Mouse (Mus musculus): ENCODE results near the gene Msl1. TPM values are rescaled to one million over a fixed set of nuclear protein-coding genes. Genes with fewer than 3 reads are reported as not detected.
A peak's percentile ranks its signal among the peaks of the same experiment; 100 is the strongest.

Gene Msl1
- polyA plus RNA-seq, 1 experiment from 2014 or later, result 29.2 TPM

DNA sequence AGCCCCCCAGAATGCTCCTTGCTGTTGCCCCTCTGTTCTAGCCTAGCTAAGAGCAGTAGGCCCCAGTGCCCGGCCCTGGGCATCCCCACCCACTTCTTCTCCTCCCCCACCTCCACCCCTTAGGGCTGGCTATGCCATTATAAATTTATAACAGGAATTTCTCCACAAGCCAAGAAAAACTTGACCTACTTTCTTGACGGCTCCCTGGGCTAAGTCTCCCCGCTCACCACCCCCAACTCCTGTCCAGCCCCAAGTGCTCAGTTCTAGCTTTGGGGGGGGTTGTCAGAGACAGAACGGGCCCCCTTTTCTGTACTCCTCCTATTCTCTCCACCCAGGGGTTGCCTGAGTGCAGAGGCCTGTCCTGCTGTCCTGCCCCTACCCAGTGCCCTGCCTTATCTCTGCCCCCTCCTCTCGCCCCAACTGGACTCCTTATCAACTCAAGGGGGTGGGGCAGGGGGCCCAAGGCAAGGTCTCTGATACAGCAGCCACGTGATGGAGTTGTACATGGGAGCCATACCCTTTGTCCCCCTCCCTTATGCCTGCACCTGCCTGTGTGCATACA, 44.0 kb upstream of the Msl1 start:
- Histone ChIP-seq H3K27ac (ENCODE audit: low read length) (peak overlapping the region; percentile 97), H3K27me3 (ENCODE audit: control insufficient read depth, insufficient read depth, low read depth, low read length) (no peaks in the 10 kb centered on the region), H3K9ac (ENCODE audit: low read depth, low read length) (peak overlapping the region; percentile 63), H3K9me3 (replicated peaks; ENCODE audit: control insufficient read depth, low read length, poor library complexity, severe bottlenecking) (no peaks in the 10 kb centered on the region), H3K4me1 (ENCODE audit: control insufficient read depth, insufficient read depth, low read length) (peaks cover 84% of the 10 kb centered on the region), H3K4me2 (ENCODE audit: low read length) (peak overlapping the region; percentile 93), H3K36me3 (ENCODE audit: control insufficient read depth, insufficient read depth, low read length) (peaks cover 16% of the 10 kb centered on the region), H3K4me3 (ENCODE audit: low read depth, low read length) (no peak overlapping the region)
- 17% methylated on average over 6 of the region's 6 CpGs for WGBS
- ATAC-seq, result no peak

DNA sequence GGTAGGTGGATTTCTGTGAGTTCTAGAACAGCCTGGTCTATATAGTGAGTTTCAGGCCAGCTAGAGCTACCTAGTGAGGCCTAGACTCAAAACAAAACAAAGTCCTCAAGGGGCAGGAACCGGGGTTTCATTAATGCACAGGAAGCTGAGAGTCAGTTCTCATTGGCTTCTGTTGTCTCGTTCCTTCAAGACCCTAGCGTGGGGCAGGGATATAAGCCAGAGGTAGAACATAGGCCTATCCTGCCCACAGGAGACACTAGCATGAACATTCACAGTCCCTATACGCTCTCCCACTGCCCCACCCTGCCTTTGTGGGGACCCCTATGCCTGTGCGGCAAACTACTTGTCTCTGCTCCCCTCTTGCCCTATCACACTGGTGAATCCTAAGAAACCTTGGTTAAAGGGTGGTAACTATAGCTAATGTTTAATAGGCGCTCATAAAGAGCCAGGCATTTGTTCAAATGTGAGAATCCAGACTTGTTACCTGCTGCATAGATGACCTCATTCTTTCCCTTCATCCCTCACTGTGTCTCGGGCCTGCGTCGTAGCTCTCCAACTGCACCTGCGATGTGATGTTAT, 42.7 kb upstream of the Msl1 start:
- peak overlapping the region; percentile 97; the same call in 1 of the 2 replicates for H3K27ac ChIP-seq (ENCODE audit: low read length)
- H3K4me2 ChIP-seq (ENCODE audit: low read length), result no peak overlapping the region
- 88% methylated on average over 10 of the region's 10 CpGs for WGBS
- H3K36me3 ChIP-seq (ENCODE audit: control insufficient read depth, insufficient read depth, low read length), result peaks cover 27% of the 10 kb centered on the region
- no peaks in the 10 kb centered on the region for H3K9me3 ChIP-seq (replicated peaks; ENCODE audit: control insufficient read depth, low read length, poor library complexity, severe bottlenecking)
- no peak overlapping the region for H3K4me3 ChIP-seq (ENCODE audit: low read depth, low read length)
- no peak for ATAC-seq
- peaks cover 72% of the 10 kb centered on the region for H3K4me1 ChIP-seq (ENCODE audit: control insufficient read depth, insufficient read depth, low read length)
- 0 out of 2 replicates have a peak overlapping the region, but pooled peaks have one; percentile 11 for H3K9ac ChIP-seq (ENCODE audit: low read depth, low read length)
- no peaks in the 10 kb centered on the region for H3K27me3 ChIP-seq (ENCODE audit: control insufficient read depth, insufficient read depth, low read depth, low read length)

DNA sequence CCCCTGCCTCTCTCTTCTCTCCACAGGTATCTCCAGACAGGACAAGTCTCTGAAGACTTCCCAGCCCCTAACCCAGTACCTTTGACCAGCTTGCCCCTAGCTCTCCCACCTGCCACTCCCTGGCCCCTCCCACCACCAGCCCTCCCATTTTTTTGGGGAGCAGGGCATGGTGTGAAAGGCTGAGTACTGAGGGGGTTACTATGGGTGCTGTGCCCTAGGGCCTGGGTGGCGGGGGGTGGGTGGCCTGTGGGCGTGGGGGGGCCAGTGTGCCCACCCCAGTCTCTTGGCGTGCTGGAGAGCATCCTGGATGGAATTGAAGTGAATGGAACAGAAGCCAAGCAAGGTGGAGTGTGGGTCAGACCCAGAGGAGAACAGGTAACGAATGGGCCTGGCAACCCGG, 42.1 kb upstream of the Msl1 start:
- Histone ChIP-seq H3K4me2 (ENCODE audit: low read length) (no peak overlapping the region), H3K27me3 (ENCODE audit: control insufficient read depth, insufficient read depth, low read depth, low read length) (no peaks in the 10 kb centered on the region), H3K4me1 (ENCODE audit: control insufficient read depth, insufficient read depth, low read length) (peaks cover 66% of the 10 kb centered on the region), H3K9me3 (replicated peaks; ENCODE audit: control insufficient read depth, low read length, poor library complexity, severe bottlenecking) (no peaks in the 10 kb centered on the region), H3K4me3 (ENCODE audit: low read depth, low read length) (no peak overlapping the region), H3K27ac (ENCODE audit: low read length) (no peak overlapping the region; the same call in 1 of the 2 replicates), H3K36me3 (ENCODE audit: control insufficient read depth, insufficient read depth, low read length) (peaks cover 29% of the 10 kb centered on the region), H3K9ac (ENCODE audit: low read depth, low read length) (0 out of 2 replicates have a peak overlapping the region, but pooled peaks have one; percentile 16)
- WGBS, result 90% methylated on average over 5 of the region's 5 CpGs
- ATAC-seq, result no peak

DNA sequence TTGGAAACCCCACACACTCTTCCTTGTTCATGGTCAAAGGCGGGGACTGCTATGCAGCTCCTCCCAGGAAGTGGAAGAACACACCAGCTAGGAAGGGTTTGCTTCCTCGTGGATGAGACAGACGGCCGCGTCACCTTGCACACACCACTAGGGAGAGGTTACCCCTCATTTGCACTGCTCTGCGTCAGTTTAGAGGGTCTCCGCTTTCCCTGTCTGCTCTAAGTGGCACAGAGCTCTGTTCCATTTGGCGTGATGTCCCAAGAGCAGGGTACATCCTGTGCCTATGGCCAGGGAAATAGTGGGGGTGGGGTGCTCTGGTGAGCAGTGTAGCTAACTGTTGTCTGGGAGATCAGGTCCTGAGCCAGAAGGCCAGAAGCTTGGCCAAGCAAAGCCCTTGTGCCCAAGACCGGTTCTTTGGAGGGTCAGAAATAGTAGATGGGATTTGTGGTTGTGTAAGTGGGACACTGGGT, 41.1 kb upstream of the Msl1 start:
- Histone ChIP-seq H3K9ac (ENCODE audit: low read depth, low read length) (no peak overlapping the region), H3K27me3 (ENCODE audit: control insufficient read depth, insufficient read depth, low read depth, low read length) (no peaks in the 10 kb centered on the region), H3K36me3 (ENCODE audit: control insufficient read depth, insufficient read depth, low read length) (peaks cover 29% of the 10 kb centered on the region), H3K27ac (ENCODE audit: low read length) (peak overlapping the region; percentile 55), H3K4me1 (ENCODE audit: control insufficient read depth, insufficient read depth, low read length) (peaks cover 57% of the 10 kb centered on the region), H3K4me2 (ENCODE audit: low read length) (no peak overlapping the region), H3K4me3 (ENCODE audit: low read depth, low read length) (no peak overlapping the region), H3K9me3 (replicated peaks; ENCODE audit: control insufficient read depth, low read length, poor library complexity, severe bottlenecking) (no peaks in the 10 kb centered on the region)
- ATAC-seq, result no peak
- 74% methylated on average over 9 of the region's 9 CpGs for WGBS

DNA sequence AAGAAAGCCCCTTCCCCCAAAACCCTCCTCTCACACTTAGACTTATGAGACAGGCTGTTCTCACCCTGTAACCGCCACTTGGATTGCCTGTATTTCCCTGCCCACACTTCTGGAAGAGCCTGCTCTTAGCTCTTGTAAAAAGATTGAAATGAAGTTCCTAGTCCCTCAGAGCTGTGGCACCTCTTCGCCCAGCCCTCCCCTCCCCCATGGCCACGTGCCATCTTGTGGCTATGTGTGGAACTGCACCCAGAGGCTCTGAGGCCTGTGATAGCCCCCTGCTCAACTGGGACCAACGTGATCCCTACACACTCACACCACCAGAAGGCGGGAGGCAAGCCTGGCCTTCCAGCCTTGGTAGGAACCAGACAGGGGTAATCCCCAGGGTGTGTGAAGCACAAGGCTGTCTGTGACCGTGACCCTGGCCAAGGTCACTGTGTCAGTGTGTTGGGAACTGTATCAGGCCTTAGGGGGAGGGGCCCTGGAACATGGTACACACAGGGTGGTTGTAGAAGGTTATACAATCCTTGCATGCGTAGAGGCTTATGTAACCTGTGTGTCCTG, 40.6 kb upstream of the Msl1 start:
- no peaks in the 10 kb centered on the region for H3K9me3 ChIP-seq (replicated peaks; ENCODE audit: control insufficient read depth, low read length, poor library complexity, severe bottlenecking)
- H3K4me3 ChIP-seq (ENCODE audit: low read depth, low read length), result no peak overlapping the region
- H3K27me3 ChIP-seq (ENCODE audit: control insufficient read depth, insufficient read depth, low read depth, low read length), result no peaks in the 10 kb centered on the region
- H3K9ac ChIP-seq (ENCODE audit: low read depth, low read length), result no peak overlapping the region
- H3K36me3 ChIP-seq (ENCODE audit: control insufficient read depth, insufficient read depth, low read length), result peaks cover 29% of the 10 kb centered on the region
- peak overlapping the region; percentile 55 for H3K27ac ChIP-seq (ENCODE audit: low read length)
- ATAC-seq, result no peak
- WGBS, result 21% methylated on average over 7 of the region's 7 CpGs
- H3K4me2 ChIP-seq (ENCODE audit: low read length), result no peak overlapping the region
- H3K4me1 ChIP-seq (ENCODE audit: control insufficient read depth, insufficient read depth, low read length), result peaks cover 52% of the 10 kb centered on the region

DNA sequence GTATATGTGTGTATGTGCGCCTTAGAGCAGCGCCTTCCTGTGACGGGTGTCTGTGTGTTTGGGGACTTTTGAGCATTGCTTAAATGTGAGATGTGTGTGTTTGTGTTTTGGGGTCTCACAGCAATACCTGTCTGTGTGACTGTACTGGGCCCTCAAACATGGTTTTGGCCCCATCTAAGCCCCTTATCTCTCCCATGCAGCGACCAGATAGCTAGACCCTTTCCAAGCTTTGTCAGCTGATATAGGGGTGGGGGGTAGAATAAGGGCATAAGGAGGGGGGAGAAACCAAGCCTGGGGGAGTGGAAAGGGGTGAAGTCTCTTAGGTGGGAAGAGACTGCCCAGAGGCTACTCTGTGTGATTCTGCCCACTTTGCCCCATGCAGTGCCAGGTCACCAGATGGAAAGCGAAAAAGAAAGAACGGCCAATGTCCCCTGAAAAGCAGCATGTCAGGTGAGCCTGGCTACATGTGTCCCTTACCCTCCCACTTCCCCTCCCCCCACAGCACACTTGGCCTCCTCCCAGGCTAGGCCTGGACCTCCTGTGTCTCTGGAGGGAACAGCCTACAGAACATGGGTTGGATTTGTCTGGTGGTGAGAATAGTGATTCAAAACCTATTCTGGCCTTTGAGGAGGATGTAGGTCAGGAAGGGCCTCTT, 39.5 kb upstream of the Msl1 start:
- peaks cover 40% of the 10 kb centered on the region for H3K4me1 ChIP-seq (ENCODE audit: control insufficient read depth, insufficient read depth, low read length)
- no peak overlapping the region for H3K4me3 ChIP-seq (ENCODE audit: low read depth, low read length)
- no peaks in the 10 kb centered on the region for H3K9me3 ChIP-seq (replicated peaks; ENCODE audit: control insufficient read depth, low read length, poor library complexity, severe bottlenecking)
- H3K27ac ChIP-seq (ENCODE audit: low read length), result no peak overlapping the region
- H3K4me2 ChIP-seq (ENCODE audit: low read length), result no peak overlapping the region
- H3K9ac ChIP-seq (ENCODE audit: low read depth, low read length), result no peak overlapping the region
- H3K36me3 ChIP-seq (ENCODE audit: control insufficient read depth, insufficient read depth, low read length), result peaks cover 35% of the 10 kb centered on the region
- WGBS, result 91% methylated on average over 6 of the region's 6 CpGs
- H3K27me3 ChIP-seq (ENCODE audit: control insufficient read depth, insufficient read depth, low read depth, low read length), result no peaks in the 10 kb centered on the region
- no peak for ATAC-seq

DNA sequence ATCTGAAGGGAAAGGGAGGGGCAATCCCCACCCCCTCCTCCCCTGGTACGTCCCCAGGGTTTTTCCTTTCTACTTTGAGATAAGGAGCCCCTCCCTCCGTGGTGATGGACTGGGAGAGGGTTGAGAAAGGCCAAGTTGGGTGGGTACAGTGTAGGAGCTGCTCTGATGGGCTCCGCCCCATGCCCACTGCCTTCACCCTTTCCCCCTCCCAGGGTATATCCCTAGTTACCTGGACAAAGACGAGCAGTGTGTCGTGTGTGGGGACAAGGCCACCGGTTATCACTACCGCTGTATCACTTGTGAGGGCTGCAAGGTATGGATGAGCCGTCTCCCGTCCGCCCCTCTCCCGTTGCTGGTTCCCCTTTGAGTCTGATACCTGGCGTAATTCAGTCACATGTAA, 38.6 kb upstream of the Msl1 start:
- no peaks in the 10 kb centered on the region for H3K27me3 ChIP-seq (ENCODE audit: control insufficient read depth, insufficient read depth, low read depth, low read length)
- no peak for ATAC-seq
- H3K4me1 ChIP-seq (ENCODE audit: control insufficient read depth, insufficient read depth, low read length), result peaks cover 31% of the 10 kb centered on the region
- no peak overlapping the region for H3K4me3 ChIP-seq (ENCODE audit: low read depth, low read length)
- WGBS, result 92% methylated on average over 12 of the region's 12 CpGs
- H3K27ac ChIP-seq (ENCODE audit: low read length), result no peak overlapping the region
- no peaks in the 10 kb centered on the region for H3K9me3 ChIP-seq (replicated peaks; ENCODE audit: control insufficient read depth, low read length, poor library complexity, severe bottlenecking)
- H3K36me3 ChIP-seq (ENCODE audit: control insufficient read depth, insufficient read depth, low read length), result peaks cover 40% of the 10 kb centered on the region
- no peak overlapping the region for H3K9ac ChIP-seq (ENCODE audit: low read depth, low read length)
- no peak overlapping the region for H3K4me2 ChIP-seq (ENCODE audit: low read length)

DNA sequence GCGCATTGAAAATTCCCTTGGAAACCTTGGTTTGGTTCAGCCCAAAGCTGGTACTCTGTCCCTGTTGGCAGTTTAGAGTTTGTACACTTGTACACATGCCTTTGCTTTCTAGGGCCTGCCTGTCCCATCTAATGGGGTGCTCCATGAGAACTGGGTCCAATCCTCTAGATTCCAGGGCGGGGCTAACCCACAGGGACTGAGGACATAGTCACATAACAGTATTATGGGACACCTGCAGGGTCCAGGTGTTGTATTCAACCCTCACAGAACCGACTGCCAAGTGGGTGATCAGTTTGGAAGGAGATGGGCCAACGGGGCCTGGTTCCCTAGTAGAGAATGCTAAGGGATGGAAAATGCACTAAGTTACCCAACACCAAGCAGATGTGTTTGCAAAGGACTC, 33.4 kb upstream of the Msl1 start:
- WGBS, result 92% methylated on average over 4 of the region's 4 CpGs
- H3K4me1 ChIP-seq (ENCODE audit: control insufficient read depth, insufficient read depth, low read length), result peaks cover 17% of the 10 kb centered on the region
- no peak overlapping the region for H3K9ac ChIP-seq (ENCODE audit: low read depth, low read length)
- H3K27me3 ChIP-seq (ENCODE audit: control insufficient read depth, insufficient read depth, low read depth, low read length), result no peaks in the 10 kb centered on the region
- H3K4me2 ChIP-seq (ENCODE audit: low read length), result no peak overlapping the region
- no peak overlapping the region for H3K27ac ChIP-seq (ENCODE audit: low read length)
- no peak overlapping the region for H3K4me3 ChIP-seq (ENCODE audit: low read depth, low read length)
- no peak for ATAC-seq
- peaks cover 47% of the 10 kb centered on the region for H3K36me3 ChIP-seq (ENCODE audit: control insufficient read depth, insufficient read depth, low read length)
- no peaks in the 10 kb centered on the region for H3K9me3 ChIP-seq (replicated peaks; ENCODE audit: control insufficient read depth, low read length, poor library complexity, severe bottlenecking)

Measured in midbrain, embryonic 16.5 days (tissue).